Mouse (Mus musculus): ENCODE data around the gene Zfp410. TPM values are rescaled to one million over a fixed set of nuclear protein-coding genes. Genes with fewer than 3 reads are reported as not detected.
A peak's percentile ranks its signal among the peaks of the same experiment; 100 is the strongest.

Zfp410 gene
- polyA plus RNA-seq, 1 experiment, result 44.4 TPM

DNA sequence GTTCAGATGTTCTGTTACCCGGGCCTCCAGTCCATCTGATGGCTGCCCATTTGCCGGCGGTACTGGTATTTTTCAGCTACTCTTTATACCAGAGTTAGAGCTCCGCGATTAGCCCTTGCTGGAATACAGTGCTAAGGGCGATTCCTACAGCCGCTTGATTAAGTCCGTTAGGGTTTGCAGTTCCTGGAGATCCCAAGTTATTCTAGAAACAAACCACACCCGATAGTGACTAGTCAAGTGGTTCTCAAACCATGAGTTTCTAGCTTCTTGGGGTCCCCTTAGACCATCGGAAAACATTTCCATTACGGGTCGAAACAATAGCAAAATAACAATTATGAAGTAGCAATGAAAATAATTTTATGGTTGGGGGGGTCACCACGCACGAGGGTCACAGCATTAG lies 32.3 kb upstream of the Zfp410 start:
- H3K27me3 ChIP-seq (ENCODE audit: control insufficient read depth, insufficient read depth, low read length), result no peaks in the 10 kb centered on the region
- 83% methylated on average over 14 of the region's 14 CpGs for WGBS
- TF ChIP-seq POLR2A (IDR thresholded peaks at IDR 0.05; ENCODE audit: borderline replicate concordance, insufficient read depth, low read length) (no peak), CTCF (IDR thresholded peaks at IDR 0.05; ENCODE audit: borderline replicate concordance, insufficient read depth, low read depth, low read length) (no peak)
- no peak for DNase-seq
- 0 out of 2 replicates have a peak, but pooled peaks cover 3% of the 10 kb centered on the region for H3K4me1 ChIP-seq (ENCODE audit: control insufficient read depth, insufficient read depth, low read length)
- no peak overlapping the region for H3K27ac ChIP-seq (ENCODE audit: insufficient read depth, low read length)
- H3K4me3 ChIP-seq (replicated peaks; ENCODE audit: insufficient read depth, low read depth, low read length), result no peak overlapping the region

DNA sequence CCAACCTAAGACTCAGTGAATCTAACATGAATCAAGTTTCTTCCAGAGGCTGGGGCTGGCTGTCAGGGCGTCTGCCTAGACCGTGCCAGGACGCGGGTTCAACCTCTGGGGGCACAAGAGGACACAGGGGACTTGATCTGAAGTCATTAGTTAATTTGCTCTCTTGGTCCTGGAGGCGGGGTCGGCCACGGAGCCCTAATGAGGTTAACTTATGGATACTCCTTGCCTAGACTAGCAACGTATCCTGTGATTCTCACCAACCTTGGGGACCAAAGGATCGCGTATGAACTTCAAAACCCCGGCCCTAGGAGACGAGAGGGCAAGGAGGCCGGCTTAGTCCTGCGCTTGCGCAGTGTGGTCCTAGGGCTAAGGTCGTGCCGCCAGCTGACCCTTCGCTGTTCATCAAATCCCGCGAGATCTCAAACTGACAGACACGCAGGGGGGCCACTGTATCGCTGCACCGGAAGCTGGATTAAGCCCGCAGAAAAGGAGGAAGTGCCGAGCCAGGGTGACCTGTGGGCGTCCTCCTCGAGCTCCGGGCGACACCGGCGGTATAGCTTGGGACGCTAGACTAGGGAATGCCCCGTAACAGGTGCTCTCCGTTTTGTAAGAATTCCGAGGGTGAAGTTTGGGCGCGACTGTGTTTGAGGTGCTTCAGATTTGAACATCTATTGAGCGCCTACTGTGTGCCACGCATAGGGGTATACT lies 31.6 kb upstream of the Zfp410 start, which contains the start of gene Ptgr2:
Gene Ptgr2, plus strand, starts transcription at position 348 of the 708 bp plus-strand sequence.
- under 1% methylated on average over 39 of the region's 39 CpGs for WGBS
- peak; percentile 85 to 91 for DNase-seq
- 0 out of 2 replicates have a peak, but pooled peaks cover 3% of the 10 kb centered on the region for H3K4me1 ChIP-seq (ENCODE audit: control insufficient read depth, insufficient read depth, low read length)
- peak within 1 kb of the TSS; percentile 39; the same call in 1 of the 2 replicates for H3K27ac ChIP-seq (ENCODE audit: insufficient read depth, low read length)
- H3K4me3 ChIP-seq (replicated peaks; ENCODE audit: insufficient read depth, low read depth, low read length), result peak within 1 kb of the TSS; percentile 62
- TF ChIP-seq POLR2A (IDR thresholded peaks at IDR 0.05; ENCODE audit: borderline replicate concordance, insufficient read depth, low read length) (peak; percentile 86), CTCF (IDR thresholded peaks at IDR 0.05; ENCODE audit: borderline replicate concordance, insufficient read depth, low read depth, low read length) (no peak)
- H3K27me3 ChIP-seq (ENCODE audit: control insufficient read depth, insufficient read depth, low read length), result no peaks in the 10 kb centered on the region

DNA sequence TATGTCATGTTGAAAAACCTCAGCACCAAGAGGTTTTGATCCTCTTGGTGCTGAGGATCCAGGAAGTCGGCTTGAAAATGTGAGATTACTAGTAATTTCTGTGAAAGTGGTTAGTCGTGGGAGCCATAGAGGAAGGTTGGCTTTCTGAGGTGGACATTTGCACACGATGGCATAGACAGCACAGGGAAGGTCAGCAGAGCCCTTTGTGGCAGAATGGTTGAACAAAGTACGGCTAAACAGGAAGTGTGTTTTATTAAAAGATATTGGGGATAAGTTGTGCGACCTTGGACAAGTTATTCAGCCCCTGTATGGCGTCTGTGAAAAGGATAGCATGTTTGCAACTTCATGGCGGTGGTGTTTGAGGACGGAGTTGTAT lies 31.1 kb upstream of the Zfp410 start:
- Histone ChIP-seq H3K4me3 (replicated peaks; ENCODE audit: insufficient read depth, low read depth, low read length) (peak overlapping the region; percentile 62), H3K27me3 (ENCODE audit: control insufficient read depth, insufficient read depth, low read length) (no peaks in the 10 kb centered on the region), H3K27ac (ENCODE audit: insufficient read depth, low read length) (peak overlapping the region; percentile 38; the same call in 1 of the 2 replicates), H3K4me1 (ENCODE audit: control insufficient read depth, insufficient read depth, low read length) (0 out of 2 replicates have a peak, but pooled peaks cover 3% of the 10 kb centered on the region)
- no peak for DNase-seq
- TF ChIP-seq CTCF (IDR thresholded peaks at IDR 0.05; ENCODE audit: borderline replicate concordance, insufficient read depth, low read depth, low read length), result no peak
- TF ChIP-seq POLR2A (IDR thresholded peaks at IDR 0.05; ENCODE audit: borderline replicate concordance, insufficient read depth, low read length), result no peak
- 39% methylated on average over 8 of the region's 8 CpGs for WGBS

DNA sequence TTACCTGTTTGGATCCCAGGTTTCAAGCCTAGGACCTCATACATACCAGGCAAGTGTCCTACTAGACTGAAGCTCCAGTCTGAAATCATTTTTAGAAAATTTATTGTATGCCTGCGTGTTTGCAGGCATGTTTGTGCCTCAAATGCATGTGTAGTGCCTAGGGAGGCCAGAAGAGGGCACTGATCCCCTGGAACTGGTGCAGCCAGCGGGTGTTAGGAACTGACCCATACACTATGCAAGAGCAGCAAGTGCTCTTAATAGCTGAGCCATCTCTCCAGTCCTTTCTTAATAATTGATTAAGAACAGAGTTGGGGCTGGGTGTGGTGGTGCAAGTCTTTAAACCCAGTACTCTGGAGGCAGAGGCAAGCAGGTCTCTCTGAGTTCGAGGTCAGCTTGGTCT lies 28.2 kb upstream of the Zfp410 start:
- H3K27me3 ChIP-seq (ENCODE audit: control insufficient read depth, insufficient read depth, low read length), result no peaks in the 10 kb centered on the region
- no peak overlapping the region for H3K27ac ChIP-seq (ENCODE audit: insufficient read depth, low read length)
- 69% methylated on average over 3 of the region's 3 CpGs for WGBS
- H3K4me3 ChIP-seq (replicated peaks; ENCODE audit: insufficient read depth, low read depth, low read length), result no peak overlapping the region
- DNase-seq, result peak; percentile 8 to 14
- TF ChIP-seq CTCF (IDR thresholded peaks at IDR 0.05; ENCODE audit: borderline replicate concordance, insufficient read depth, low read depth, low read length) (peak; percentile 50; the same call in 1 of the 2 replicates), POLR2A (IDR thresholded peaks at IDR 0.05; ENCODE audit: borderline replicate concordance, insufficient read depth, low read length) (no peak)
- H3K4me1 ChIP-seq (ENCODE audit: control insufficient read depth, insufficient read depth, low read length), result 0 out of 2 replicates have a peak, but pooled peaks cover 3% of the 10 kb centered on the region

DNA sequence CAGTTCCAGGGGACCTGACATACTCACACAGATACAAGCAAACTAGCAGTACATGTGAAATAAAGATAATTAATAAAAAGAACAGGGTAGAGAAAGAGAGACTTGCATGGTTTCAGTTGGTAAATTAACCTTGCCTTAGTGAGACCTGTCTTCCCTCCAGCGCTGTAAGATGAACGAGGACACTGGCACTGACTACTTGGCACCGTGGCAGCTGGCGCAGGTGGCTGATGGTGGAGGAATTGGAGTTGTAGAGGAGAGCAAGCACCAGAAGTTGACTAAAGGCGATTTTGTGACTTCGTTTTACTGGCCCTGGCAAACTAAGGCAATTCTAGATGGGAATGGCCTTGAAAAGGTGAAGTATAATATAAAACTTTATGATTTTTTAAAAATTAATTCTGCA lies 18.8 kb upstream of the Zfp410 start:
- no peak for DNase-seq
- H3K4me1 ChIP-seq (ENCODE audit: control insufficient read depth, insufficient read depth, low read length), result no peaks in the 10 kb centered on the region
- TF ChIP-seq POLR2A (IDR thresholded peaks at IDR 0.05; ENCODE audit: borderline replicate concordance, insufficient read depth, low read length) (no peak), CTCF (IDR thresholded peaks at IDR 0.05; ENCODE audit: borderline replicate concordance, insufficient read depth, low read depth, low read length) (no peak)
- no peak overlapping the region for H3K4me3 ChIP-seq (replicated peaks; ENCODE audit: insufficient read depth, low read depth, low read length)
- H3K27ac ChIP-seq (ENCODE audit: insufficient read depth, low read length), result no peak overlapping the region
- H3K27me3 ChIP-seq (ENCODE audit: control insufficient read depth, insufficient read depth, low read length), result no peaks in the 10 kb centered on the region
- 58% methylated on average over 6 of the region's 6 CpGs for WGBS

DNA sequence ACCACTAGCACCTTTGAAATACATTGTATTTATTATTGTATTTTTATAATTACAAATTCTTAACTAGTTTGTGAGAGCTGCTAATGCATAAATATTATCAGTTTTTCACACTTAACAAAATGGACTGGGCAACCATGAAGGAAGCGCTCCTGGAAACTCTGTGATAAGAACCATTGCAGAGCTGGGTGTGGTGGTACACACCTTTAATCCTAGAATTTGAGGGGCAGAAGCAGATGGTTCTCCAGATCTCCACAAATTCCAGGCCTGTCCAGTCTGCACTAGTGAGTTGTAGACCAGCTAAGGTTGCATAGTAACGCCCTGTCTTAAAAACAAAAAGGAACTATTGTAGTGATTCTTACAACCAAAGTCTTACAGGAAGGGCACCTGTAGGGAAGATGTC lies 17.4 kb upstream of the Zfp410 start:
- H3K27me3 ChIP-seq (ENCODE audit: control insufficient read depth, insufficient read depth, low read length), result no peaks in the 10 kb centered on the region
- H3K4me1 ChIP-seq (ENCODE audit: control insufficient read depth, insufficient read depth, low read length), result no peaks in the 10 kb centered on the region
- no peak overlapping the region for H3K27ac ChIP-seq (ENCODE audit: insufficient read depth, low read length)
- TF ChIP-seq CTCF (IDR thresholded peaks at IDR 0.05; ENCODE audit: borderline replicate concordance, insufficient read depth, low read depth, low read length) (no peak), POLR2A (IDR thresholded peaks at IDR 0.05; ENCODE audit: borderline replicate concordance, insufficient read depth, low read length) (no peak)
- 97% methylated on average over 2 of the region's 2 CpGs for WGBS
- H3K4me3 ChIP-seq (replicated peaks; ENCODE audit: insufficient read depth, low read depth, low read length), result no peak overlapping the region
- DNase-seq, result no peak

DNA sequence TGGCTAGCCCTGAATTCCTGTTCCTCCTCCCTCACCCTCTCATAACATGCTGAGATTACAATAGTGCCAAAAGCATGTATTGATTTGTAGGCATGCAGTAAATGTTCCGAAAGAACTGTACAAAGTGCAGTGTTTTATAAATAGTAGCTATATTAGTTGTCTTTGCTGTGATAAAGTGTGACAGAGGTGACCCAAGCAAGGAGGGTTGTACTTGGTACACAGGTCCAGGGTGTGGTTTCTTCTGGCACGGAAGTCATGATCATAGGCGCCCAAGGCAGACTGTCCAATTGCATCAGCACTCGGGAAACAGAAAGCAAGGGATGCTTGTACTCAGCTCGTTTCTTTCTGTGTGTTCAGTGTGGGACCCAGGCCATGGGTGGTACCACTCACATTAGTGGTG lies 12.6 kb upstream of the Zfp410 start:
- no peak overlapping the region for H3K4me3 ChIP-seq (replicated peaks; ENCODE audit: insufficient read depth, low read depth, low read length)
- H3K27ac ChIP-seq (ENCODE audit: insufficient read depth, low read length), result no peak overlapping the region
- 85% methylated on average over 5 of the region's 5 CpGs for WGBS
- H3K4me1 ChIP-seq (ENCODE audit: control insufficient read depth, insufficient read depth, low read length), result no peaks in the 10 kb centered on the region
- H3K27me3 ChIP-seq (ENCODE audit: control insufficient read depth, insufficient read depth, low read length), result no peaks in the 10 kb centered on the region
- TF ChIP-seq POLR2A (IDR thresholded peaks at IDR 0.05; ENCODE audit: borderline replicate concordance, insufficient read depth, low read length) (no peak), CTCF (IDR thresholded peaks at IDR 0.05; ENCODE audit: borderline replicate concordance, insufficient read depth, low read depth, low read length) (no peak)
- DNase-seq, result no peak

DNA sequence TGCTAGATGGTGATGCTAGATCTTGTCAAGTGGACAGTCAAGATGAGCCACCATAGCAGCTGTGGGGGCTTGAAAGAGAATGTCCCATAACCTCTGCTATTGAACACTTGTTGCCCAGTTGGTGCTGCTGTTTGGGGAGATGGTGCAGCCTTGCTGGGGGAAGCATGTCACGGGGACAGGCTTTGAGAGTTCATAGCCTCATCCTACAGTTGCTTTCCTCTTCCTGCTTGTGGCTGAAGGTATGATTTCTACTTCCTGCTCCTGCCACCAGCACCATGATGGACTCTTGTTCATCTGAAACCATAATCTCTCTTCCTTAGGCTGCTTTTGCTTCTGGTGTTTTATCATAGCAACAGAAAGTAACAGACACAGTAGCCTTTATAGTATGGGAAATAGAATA lies 12.1 kb upstream of the Zfp410 start:
- Histone ChIP-seq H3K4me3 (replicated peaks; ENCODE audit: insufficient read depth, low read depth, low read length) (no peak overlapping the region), H3K27me3 (ENCODE audit: control insufficient read depth, insufficient read depth, low read length) (no peaks in the 10 kb centered on the region), H3K4me1 (ENCODE audit: control insufficient read depth, insufficient read depth, low read length) (no peaks in the 10 kb centered on the region), H3K27ac (ENCODE audit: insufficient read depth, low read length) (no peak overlapping the region)
- no peak for DNase-seq
- 83% methylated on average over 1 of the region's 1 CpGs for WGBS
- TF ChIP-seq CTCF (IDR thresholded peaks at IDR 0.05; ENCODE audit: borderline replicate concordance, insufficient read depth, low read depth, low read length), result no peak
- TF ChIP-seq POLR2A (IDR thresholded peaks at IDR 0.05; ENCODE audit: borderline replicate concordance, insufficient read depth, low read length), result no peak

Data from cerebellum, adult 2 months (tissue).